Mouse (Mus musculus) liver, embryonic 14 days (tissue): ENCODE measurements around the gene Atg9a. TPM values are rescaled to one million over a fixed set of nuclear protein-coding genes. Genes with fewer than 3 reads are reported as not detected.

ENCODE experiments used
- polyA plus RNA-seq: library from polyadenylated mRNA; depleted of rRNA; stranded (reverse); fragments of >200 nt; gene quantifications from 2 replicates; pipeline ENCODE4 v1.2.3, GENCODE M21; 2012; rRNA removed

Atg9a gene
- 15.8 and 16.8 TPM in 2 replicates for polyA plus RNA-seq

DNA sequence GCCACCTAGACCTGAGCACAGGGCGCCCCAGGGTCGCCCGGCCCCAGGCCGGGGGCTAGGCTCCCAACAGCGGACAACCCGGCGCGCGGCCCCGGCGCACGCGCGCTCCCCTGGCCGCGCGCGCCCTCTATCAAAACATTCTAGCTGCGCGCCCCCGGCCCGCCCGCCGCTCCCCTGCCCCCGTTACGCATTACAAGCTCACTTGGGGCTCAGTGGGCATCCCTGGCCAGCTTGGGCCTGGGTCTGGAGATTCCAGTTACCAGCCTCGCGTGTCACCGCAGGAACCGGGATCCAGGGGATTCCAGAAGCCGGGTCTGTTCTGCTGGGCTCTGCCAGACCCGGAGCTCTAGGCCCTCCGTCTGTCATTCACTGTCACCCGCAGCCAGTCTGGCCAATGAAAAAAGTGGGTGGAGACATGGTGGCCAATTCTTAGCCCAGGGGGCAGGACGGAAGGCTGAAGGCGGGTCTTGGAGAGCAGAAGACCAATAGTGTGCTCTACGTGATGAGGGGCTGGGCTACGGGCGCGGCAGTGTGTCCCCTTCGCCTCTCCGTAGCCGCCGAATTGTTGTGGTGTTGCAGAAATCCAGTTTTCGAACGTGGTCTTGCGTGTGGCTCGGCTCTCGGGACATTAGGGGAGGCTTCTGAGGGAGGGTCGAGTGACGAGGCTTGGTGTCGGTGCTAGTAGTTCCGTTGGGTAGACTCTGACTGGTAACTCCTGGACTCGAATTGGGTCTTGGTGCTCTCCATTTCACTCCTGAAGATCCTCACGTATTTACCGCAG is at the start of gene Atg9a, which contains the start of gene Ankzf1:
Atg9a (minus strand) TSS at position 575 of the 781 bp plus-strand sequence.
Ankzf1 (plus strand) TSS at position 530 of the 781 bp plus-strand sequence.

DNA sequence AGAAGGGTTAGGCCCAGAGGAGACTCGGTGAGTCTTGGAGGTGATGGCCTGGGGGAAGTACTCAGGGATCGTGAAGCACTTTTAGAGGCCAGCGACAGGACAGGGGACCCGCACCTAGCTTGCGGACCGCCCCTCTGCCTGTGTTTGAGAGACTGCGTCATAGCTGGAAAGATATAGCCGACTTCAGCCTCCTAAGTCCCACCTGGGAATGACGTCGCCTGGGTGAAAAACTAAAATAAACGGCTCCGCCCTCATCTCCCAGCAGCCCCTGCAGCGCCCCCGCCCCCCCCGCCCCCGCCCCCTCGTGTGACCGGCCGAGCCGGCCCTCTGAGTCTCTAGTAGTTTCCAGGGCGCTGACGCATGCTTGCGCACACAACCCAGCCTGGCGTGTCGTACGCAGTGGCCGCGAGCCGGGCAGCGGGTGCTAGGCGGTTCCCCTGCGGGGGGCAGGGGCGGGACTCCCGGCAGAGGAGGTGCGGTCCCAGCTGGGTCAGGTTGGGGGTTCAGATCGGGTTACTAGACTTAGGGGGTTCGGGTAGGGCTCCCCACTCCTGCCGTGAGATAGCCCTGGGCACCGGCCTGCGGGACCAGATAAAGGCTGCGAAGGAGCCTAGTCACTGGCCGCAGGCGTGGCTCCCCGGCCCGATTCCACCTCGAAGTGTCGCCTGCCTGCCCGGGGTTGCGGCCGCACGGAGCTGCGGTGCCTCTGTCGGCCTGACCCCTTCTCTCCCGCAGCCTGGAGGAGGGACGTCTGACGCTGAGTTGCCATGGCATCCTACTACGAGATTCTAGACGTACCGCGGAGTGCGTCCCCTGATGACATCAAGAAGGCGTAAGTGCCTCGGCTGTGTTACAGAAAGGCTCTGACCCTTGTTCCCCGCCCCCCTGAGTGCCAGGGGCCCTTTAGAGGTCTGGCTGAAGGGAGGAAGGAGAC is 44.4 kb upstream of the Atg9a start, which contains the start of gene Dnajb2:
Dnajb2 (plus strand) TSS at position 290 of the 934 bp plus-strand sequence.

DNA sequence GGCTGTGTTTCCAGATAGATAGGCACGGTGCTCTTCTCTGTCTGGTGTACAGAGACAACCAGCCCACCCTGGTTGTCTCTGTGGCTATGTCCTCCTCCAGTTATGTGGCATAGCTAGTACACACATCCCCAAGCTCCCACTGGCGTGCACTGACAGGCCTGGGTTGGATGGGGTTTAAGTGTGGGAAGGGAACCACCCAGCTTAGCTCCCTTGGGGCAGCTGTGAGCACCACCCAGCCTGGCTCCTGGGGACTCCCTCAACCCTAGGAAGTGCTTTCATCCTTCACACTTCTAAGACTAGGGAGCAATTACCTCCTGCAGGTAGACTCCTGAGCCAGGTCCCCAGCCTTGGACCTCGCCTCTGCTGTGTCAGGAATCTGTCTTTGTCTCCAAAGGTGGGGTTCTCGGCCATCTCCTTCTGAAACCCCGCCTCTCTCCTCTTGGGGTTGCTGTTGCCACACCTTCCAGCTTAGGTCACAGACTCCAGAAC is 39.7 kb upstream of the Atg9a start, which contains the start of gene A630095N17Rik:
A630095N17Rik (minus strand) TSS at position 439 of the 489 bp plus-strand sequence.

DNA sequence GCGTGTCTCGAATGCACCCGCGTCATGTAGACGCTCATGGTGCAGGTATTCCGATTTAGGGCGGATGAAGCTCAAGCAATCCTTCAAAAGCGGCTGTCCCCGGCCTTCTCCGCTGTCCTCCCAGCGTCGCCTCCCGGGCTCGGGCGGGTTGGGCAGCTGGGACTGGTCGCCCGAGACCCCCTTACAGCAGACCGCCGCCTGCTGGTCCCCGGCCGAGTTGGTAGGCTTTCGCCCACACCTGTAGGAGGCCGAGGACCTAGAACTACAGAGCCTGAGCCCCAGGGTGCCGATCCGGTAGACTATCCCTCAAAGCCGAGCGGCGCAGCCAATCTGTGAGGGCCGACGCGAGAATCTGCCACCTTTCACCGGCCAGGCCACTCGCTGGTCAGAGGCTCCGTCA is 27.5 kb upstream of the Atg9a start, which contains the start of gene Tuba4a:
Tuba4a (minus strand) TSS at position 335 of the 400 bp plus-strand sequence.

DNA sequence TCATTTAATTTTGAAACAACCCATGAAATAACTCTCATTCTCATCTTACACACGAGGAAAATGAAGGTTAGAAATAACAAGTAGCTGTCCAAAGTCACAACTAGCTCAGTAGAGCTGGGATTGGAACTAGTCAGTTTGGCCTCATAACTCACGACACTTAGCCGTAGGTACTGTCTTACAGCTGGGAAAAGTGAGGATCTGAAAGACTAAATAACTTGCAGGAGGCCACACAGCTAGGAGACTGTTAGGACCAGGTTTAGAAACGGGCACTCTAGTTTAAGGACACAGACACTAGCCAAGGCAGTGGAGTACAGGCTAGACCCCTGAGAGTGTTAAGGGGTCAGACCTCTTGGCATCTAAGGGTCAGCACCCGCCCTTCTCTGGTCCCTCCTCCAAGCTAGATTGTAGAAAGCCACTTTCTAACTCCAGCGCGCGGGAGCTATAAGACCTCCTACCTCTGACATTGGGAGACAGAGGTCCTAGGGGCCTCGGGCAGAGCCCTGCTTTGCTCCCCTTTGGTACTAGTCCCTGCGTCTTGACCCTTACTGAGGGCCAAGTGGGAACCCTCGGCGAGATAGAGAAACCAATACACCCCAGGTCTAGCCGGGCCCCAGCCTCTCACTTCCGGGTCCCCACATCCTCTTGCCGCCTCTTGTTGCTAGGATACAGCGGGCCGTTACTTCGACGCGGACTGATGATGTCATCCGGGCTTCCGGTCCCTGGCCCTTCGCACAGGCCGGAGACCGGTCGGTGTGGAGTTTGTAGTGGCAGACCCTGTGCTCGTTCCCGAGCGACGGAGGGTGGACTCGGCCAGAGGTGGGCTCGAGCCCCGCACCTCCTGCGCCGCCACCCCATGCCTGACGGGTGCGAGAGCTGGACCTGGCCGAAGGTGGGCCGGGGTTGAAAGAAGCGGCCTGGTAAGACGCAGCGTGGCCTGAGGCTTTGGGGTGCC is 18.4 kb upstream of the Atg9a start, which contains the start of the genes Glb1l and Stk16:
Glb1l (minus strand) TSS at position 678 of the 952 bp plus-strand sequence.
Stk16 (plus strand) TSS at position 703 of the 952 bp plus-strand sequence.

DNA sequence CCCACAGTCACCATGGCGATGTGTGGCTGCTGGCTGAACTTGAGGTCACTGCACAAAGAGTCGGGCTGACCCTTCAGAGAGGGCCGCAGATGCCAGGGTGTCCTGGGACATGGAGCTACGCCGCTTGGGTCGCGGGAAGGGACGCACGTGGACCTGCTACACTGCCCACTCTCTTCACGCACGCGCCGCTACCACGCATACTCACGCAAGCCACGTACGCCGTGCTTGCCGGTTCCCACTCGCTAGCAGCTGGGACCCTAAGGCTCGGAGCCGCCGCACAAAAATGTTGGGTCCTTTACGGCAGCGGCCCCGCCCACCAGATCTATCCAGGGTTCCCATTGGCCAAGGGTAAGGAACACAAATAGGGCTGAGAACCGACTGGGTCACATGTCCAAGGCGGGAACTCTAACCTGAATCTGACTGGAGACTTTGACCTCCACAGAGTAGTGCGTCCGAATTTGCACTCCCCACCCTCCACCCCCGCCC is 11.8 kb downstream of the Atg9a start, which contains the start of gene Abcb6:
Abcb6 (minus strand) TSS at position 288 of the 486 bp plus-strand sequence.

DNA sequence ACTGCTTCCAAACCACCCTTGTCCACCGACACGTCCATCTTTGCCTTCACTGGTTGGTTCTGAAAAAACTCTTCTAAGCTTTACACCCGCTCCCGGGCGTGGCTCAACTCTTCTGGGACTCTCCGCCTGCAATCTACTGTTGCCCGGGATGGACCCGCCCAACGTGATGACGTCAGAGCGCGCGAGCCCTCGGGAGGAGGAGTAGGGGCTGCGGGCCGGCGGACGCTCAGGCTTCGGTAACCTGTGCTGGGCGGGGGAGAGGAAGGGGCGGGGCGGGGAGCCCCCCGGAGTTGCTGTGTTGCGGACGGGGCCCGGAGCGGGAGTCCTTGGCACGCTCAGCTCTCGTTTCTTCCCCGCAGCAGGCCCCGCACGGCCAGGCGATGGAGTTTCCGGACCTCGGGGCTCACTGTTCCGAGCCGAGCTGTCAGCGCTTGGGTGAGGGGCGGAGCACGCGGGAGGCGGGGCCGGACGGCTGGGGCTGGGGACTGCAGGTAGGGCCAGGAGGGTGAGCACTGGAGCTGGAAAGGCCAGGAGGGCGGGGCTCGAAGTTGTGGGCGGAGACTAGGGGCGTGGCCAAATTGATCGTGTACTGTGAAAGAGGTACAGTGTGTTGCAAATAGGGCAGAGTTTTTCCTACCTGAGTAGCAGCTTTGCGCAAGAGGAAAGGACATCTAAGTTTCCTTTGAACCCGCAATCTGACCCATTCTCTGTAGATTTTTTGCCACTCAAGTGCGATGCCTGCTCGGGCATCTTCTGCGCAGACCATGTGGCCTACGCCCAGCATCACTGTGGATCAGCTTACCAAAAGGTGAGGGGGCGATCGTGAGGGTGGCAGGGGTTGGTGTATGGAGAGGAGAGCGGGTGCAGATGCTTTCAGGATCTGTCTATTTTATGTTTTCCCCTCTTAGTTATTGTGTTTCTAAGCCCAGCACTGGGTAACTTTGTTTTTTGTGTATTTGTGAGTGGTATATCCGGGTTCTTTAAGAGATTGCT is 23.2 kb downstream of the Atg9a start, which contains the start of gene Zfand2b:
Zfand2b (plus strand) TSS at position 175 of the 993 bp plus-strand sequence.

DNA sequence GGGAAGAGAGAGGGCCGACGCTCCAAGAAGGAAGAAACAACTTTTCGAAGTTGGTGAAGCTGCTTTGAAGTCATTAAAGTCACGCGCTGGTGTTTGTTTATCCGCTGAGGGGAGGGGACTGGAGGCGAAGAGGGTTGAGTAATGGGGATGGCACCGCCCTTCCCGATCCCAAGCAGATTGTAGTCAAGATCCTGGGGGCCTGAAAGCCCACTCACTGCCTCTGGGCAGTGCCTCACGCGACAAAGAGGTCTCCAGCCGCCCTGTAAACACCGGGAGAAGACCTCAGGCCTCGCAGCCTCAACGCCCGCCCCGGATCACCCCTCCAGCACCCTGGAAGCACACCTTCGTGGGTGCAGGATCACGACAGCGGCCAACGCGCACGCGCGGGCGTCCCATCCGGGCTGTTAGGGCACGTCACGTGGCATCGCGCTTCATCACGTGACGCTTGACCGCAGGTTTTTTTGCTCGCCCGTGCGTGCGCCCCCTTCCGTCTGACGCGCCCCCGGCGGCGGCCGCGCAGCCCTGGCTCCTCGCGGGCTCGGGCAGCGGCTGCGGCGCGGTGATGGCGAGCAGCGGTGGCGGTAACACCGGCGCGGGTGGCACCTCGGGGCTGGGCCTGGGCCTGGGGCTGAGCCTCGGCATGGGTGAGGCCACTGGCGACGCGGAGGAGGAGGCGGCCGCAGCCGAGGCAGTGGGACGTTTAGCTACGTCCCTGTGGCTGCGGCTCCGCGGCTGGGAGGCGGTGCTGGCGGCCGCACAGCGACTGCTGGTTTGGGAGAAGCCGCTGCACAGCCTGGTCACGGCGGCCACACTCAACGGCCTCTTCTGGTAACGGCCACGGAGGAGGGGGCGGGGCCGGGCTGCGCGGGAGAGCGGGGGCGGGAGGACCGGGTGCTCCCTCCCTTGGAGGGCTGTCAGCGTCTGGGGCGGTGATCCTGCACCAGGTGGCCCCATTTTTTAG is 49.4 kb downstream of the Atg9a start, which contains the start of the genes Cnppd1 and Retreg2:
Cnppd1 (minus strand) TSS at position 411 of the 961 bp plus-strand sequence.
Retreg2 (plus strand) TSS at position 478 of the 961 bp plus-strand sequence.

DNA sequence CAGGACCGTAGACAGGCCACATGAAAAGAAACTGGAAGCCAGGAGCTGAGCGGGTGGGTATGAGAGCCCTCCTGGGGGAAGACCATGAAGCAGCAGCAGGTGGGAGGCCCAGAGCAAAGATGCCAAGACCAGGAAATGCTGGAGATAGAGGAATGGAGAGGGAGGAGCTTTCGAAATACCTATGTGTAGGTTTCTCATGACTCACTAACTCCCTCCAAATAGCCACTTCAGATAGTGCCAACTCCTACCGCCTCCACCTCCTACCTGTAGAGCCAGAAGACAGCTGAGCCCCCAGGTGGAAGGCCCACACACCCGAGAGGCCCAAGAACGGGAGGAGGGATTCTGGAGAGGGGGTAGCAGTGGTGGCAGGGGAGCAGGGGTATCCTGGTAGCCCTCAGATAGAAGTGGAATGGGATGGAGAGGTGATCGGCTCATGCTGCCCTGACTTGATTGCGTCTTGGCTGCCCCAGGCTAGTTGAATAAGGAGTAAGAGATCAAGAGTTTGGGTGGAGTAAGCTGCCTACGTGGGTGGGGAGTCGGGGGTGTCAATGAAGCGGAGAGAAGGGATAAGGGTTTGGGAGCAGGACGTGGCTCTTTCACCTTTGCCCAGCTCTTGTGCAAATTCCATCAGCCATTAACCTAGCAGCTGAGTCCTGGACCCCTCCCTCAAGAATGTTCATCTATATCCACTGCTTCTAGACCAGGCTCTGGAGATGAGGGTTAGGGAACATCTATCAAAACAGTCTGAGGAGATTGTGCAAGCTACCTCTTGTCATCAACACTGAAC is 58.4 kb downstream of the Atg9a start, which contains the start of gene Slc23a3:
Slc23a3 (minus strand) TSS at position 470 of the 787 bp plus-strand sequence.

Other genes starting within 250 kb of the Atg9a start
- 2.3 and 2.6 TPM in 2 replicates for gene Ihh, start 240.5 kb downstream of the Atg9a start, polyA plus RNA-seq
- gene Nhej1, start 67.0 kb downstream of the Atg9a start, polyA plus RNA-seq: 1.7 and 1.8 TPM in 2 replicates
- 0.96 and 1.4 TPM in 2 replicates for gene Slc23a3, start 58.3 kb downstream of the Atg9a start, polyA plus RNA-seq
- 30.8 and 36.1 TPM in 2 replicates for gene Cnppd1, start 49.5 kb downstream of the Atg9a start, polyA plus RNA-seq
- 49.3 and 56.0 TPM in 2 replicates for gene Retreg2, start 49.4 kb downstream of the Atg9a start, polyA plus RNA-seq
- 34.6 and 37.6 TPM in 2 replicates for gene Zfand2b, start 23.6 kb downstream of the Atg9a start, polyA plus RNA-seq
- 34.5 and 41.1 TPM in 2 replicates for gene Abcb6, start 11.8 kb downstream of the Atg9a start, polyA plus RNA-seq
- 8.0 and 8.3 TPM in 2 replicates for gene Ankzf1, start within 50 bp of the Atg9a start, polyA plus RNA-seq
- gene Glb1l, start 18.6 kb upstream of the Atg9a start, polyA plus RNA-seq: 4.6 and 4.7 TPM in 2 replicates
- 81.9 and 89.8 TPM in 2 replicates for gene Stk16, start 18.6 kb upstream of the Atg9a start, polyA plus RNA-seq
- gene Tuba4a, start 27.7 kb upstream of the Atg9a start, polyA plus RNA-seq: 98.6 and 185 TPM in 2 replicates
- not detected in 2 replicates for gene A630095N17Rik, start 39.9 kb upstream of the Atg9a start, polyA plus RNA-seq
- gene Dnajb2, start 44.2 kb upstream of the Atg9a start, polyA plus RNA-seq: 17.4 and 23.0 TPM in 2 replicates
- gene Ptprn, start 72.3 kb upstream of the Atg9a start, polyA plus RNA-seq: 0.14 and 0.23 TPM in 2 replicates
- gene Resp18, start 86.2 kb upstream of the Atg9a start, polyA plus RNA-seq: not detected in 2 replicates
- gene Dnpep, start 125.8 kb upstream of the Atg9a start, polyA plus RNA-seq: 32.9 and 37.6 TPM in 2 replicates
- 1.1 and 2.3 TPM in 2 replicates for gene Des, start 168.1 kb upstream of the Atg9a start, polyA plus RNA-seq
- 6.7 and 7.5 TPM in 2 replicates for gene Speg, start 183.1 kb upstream of the Atg9a start, polyA plus RNA-seq
- 31.7 and 35.4 TPM in 2 replicates for gene Gmppa, start 243.7 kb upstream of the Atg9a start, polyA plus RNA-seq